Mouse (Mus musculus) forebrain, embryonic 11.5 days (tissue): Measurements from ENCODE around the gene Uimc1. TPM values are rescaled to one million over a fixed set of nuclear protein-coding genes. Genes with fewer than 3 reads are reported as not detected.

Experiments
- ATAC-seq: fragments of 200-750 bp; cut with Nextera tagmentation; replicated peaks from 2 replicates; pipeline ENCODE4 v1.8.0; 2017; ENCODE audit warnings: moderate TSS enrichment; ENCODE audit not compliant: low FRiP score
- DNase-seq: peaks from one replicate; pipeline ENCODE4 v3.0.0-alpha.2; 2017; ENCODE audit warnings: low spot score
- H3K27ac ChIP-seq: fragments of 300-500 bp; sonication (generic); 2 replicates; pipeline ENCODE4 v1.5.1; 2014; ENCODE audit warnings: low read depth, low read length
- H3K27me3 ChIP-seq: fragments of 300-500 bp; sonication (generic); 2 replicates; pipeline ENCODE4 v1.6.1; 2014; ENCODE audit warnings: mild to moderate bottlenecking, low read length, mixed read lengths; ENCODE audit not compliant: control insufficient read depth, insufficient read depth
- H3K36me3 ChIP-seq: fragments of 300-500 bp; sonication (generic); 2 replicates; pipeline ENCODE4 v1.6.1; 2014; ENCODE audit warnings: mild to moderate bottlenecking, low read length, moderate library complexity, mixed read lengths; ENCODE audit not compliant: control insufficient read depth, insufficient read depth
- H3K4me1 ChIP-seq: fragments of 300-500 bp; sonication (generic); replicated peaks from 2 replicates; pipeline ENCODE4 v1.6.1; 2014; ENCODE audit warnings: low read length, mixed read lengths; ENCODE audit not compliant: control insufficient read depth, insufficient read depth
- H3K4me2 ChIP-seq: fragments of 300-500 bp; sonication (generic); 2 replicates; pipeline ENCODE4 v1.6.1; 2014; ENCODE audit warnings: low read depth, mild to moderate bottlenecking, low read length, moderate library complexity, mixed read lengths; ENCODE audit not compliant: severe bottlenecking
- H3K4me3 ChIP-seq: fragments of 300-500 bp; sonication (generic); 2 replicates; pipeline ENCODE4 v1.5.1; 2014; ENCODE audit warnings: low read depth, low read length
- H3K9ac ChIP-seq: fragments of 300-500 bp; sonication (generic); 2 replicates; pipeline ENCODE4 v1.6.1; 2014; ENCODE audit warnings: low read length
- H3K9me3 ChIP-seq: fragments of 300-500 bp; sonication (generic); 2 replicates; pipeline ENCODE4 v1.6.1; 2016; ENCODE audit warnings: low read length, mixed read lengths; ENCODE audit not compliant: control insufficient read depth
- WGBS: fragments of 180-500 bp; shearing (Covaris S2); extraction: QIAGEN DNeasy Blood & Tissue Kit; methylation state at CpG from one replicate; pipeline ENCODE4 v1.1.7; 2014; 5-methylcytosine and 5-hydroxymethylcytosine counted together
- polyA plus RNA-seq: library from polyadenylated mRNA; unstranded; fragments of >200 nt; fragmentation: Nextera tagmentation; extraction: Ambion mirVana; gene quantifications from 2 replicates; pipeline ENCODE4 v1.2.1, GENCODE M21; 2014

Uimc1 gene
- polyA plus RNA-seq, 1 experiment from 2014 or later, result 26.7 TPM

DNA sequence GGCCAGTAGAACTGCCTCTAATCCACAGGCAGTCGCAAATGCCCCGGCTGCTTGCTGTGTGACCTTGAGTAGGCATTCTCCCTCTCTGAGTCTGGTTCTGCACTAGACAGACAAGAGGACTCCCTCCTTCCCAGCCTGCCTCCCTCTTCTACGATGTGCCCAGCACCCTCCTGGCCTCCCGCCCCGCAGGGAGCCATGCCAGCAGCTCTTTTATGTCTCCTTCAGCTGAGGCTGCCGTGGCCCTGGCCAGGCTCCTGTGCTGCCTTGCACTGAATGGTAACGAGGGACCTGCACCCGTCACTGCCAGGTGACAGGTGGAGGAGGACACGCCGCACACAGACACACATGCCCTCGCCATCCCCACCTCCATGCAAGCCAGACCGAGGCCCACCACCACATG is 119.1 kb downstream of the Uimc1 start:
- H3K9me3 ChIP-seq, result no peaks in the 10 kb centered on the region
- no peak overlapping the region for H3K27ac ChIP-seq
- no peak for ATAC-seq
- H3K9ac ChIP-seq, result no peak overlapping the region
- DNase-seq, result no peak
- H3K4me2 ChIP-seq, result no peak overlapping the region
- H3K27me3 ChIP-seq, result peaks cover 6% of the 10 kb centered on the region; the same call in 1 of the 2 replicates
- H3K4me1 ChIP-seq, result peaks cover 13% of the 10 kb centered on the region; the same call in 1 of the 2 replicates
- 60% methylated on average over 12 of the region's 12 CpGs for WGBS
- no peaks in the 10 kb centered on the region for H3K36me3 ChIP-seq
- no peak overlapping the region for H3K4me3 ChIP-seq

DNA sequence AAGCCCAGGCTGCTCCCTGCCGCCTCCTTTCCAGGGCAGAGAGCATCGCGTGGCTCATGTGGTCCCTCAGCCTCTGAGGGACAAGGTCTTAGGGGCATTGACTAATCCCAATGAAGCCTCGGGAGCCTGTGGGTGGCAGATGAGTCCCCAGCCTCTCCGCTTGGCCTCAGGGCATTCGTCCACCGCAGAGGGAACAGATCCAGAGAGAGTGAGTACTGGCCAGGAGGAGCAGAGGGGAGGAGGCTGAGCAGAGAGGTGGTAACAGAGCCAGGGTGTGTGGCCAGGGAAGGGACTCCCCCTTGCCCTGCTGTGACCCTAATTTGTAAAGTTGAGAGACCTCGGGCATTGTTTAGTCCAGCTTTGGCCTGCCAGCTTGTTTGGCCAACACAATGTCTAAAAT is 121.3 kb downstream of the Uimc1 start:
- Histone ChIP-seq H3K27ac (no peak overlapping the region), H3K27me3 (peaks cover 6% of the 10 kb centered on the region; the same call in 1 of the 2 replicates), H3K4me2 (no peak overlapping the region), H3K36me3 (no peaks in the 10 kb centered on the region), H3K4me1 (peaks cover 13% of the 10 kb centered on the region; the same call in 1 of the 2 replicates), H3K4me3 (no peak overlapping the region), H3K9me3 (no peaks in the 10 kb centered on the region), H3K9ac (no peak overlapping the region)
- ATAC-seq (no peak), DNase-seq (no peak)
- WGBS, result 34% methylated on average over 8 of the region's 8 CpGs

Other genes starting within 250 kb of the Uimc1 start
- 2.9 and 3.7 TPM in 2 replicates for gene Unc5a, start 150.9 kb downstream of the Uimc1 start, polyA plus RNA-seq
- 0.41 and 0.65 TPM in 2 replicates for gene Hk3, start 78.9 kb downstream of the Uimc1 start, polyA plus RNA-seq
- 26.0 and 28.0 TPM in 2 replicates for gene Zfp346, start 5.0 kb upstream of the Uimc1 start, polyA plus RNA-seq
- gene Gm17617, start 33.2 kb upstream of the Uimc1 start, polyA plus RNA-seq, result not detected in 2 replicates
- gene Fgfr4, start 52.3 kb upstream of the Uimc1 start, polyA plus RNA-seq, result 0.23 and 0.27 TPM in 2 replicates
- gene Nsd1, start 109.5 kb upstream of the Uimc1 start, polyA plus RNA-seq, result 69.6 and 79.3 TPM in 2 replicates
- 422 and 451 TPM in 2 replicates for gene Prelid1, start 220.2 kb upstream of the Uimc1 start, polyA plus RNA-seq
- gene Rab24, start 221.6 kb upstream of the Uimc1 start, polyA plus RNA-seq, result 84.4 and 101 TPM in 2 replicates
- 37.2 and 42.2 TPM in 2 replicates for gene Mxd3, start 229.5 kb upstream of the Uimc1 start, polyA plus RNA-seq